Mouse (Mus musculus): ENCODE measurements around the gene Pkn3. TPM values are rescaled to one million over a fixed set of nuclear protein-coding genes. Genes with fewer than 3 reads are reported as not detected.
"Not testable (repeated sequence)": the region's sequence is repeated elsewhere in the genome, so short reads cannot be mapped to it uniquely, and the experiment has no call there.

Pkn3 gene
- polyA plus RNA-seq, 1 experiment from 2014 or later: 2.3 TPM

- WGBS (ENCODE audit: insufficient replicate concordance): 58% methylated on average over 5 of the region's 5 CpGs
- H3K4me1 ChIP-seq (replicated peaks): peaks cover 43% of the 10 kb centered on the region
These were observed 53.8 kb downstream of the Pkn3 start for GRCm38 (mm10) chr2:30131240-30131639.

GRCm38 (mm10) chr2:30132801-30133612 is 55.5 kb downstream of the Pkn3 start:
- Histone ChIP-seq H3K27ac (replicated peaks) (peak overlapping the region; percentile 87), H3K4me2 (peak overlapping the region; percentile 94), H3K27me3 (no peaks in the 10 kb centered on the region), H3K4me1 (replicated peaks) (peaks cover 56% of the 10 kb centered on the region), H3K9ac (peak overlapping the region; percentile 85), H3K4me3 (replicated peaks) (peak overlapping the region; percentile 86), H3K36me3 (replicated peaks) (peaks cover 13% of the 10 kb centered on the region), H3K9me3 (replicated peaks) (no peaks in the 10 kb centered on the region)
- peak; percentile 58 for ATAC-seq (ENCODE audit: insufficient read depth)
- 34% methylated on average over 16 of the region's 16 CpGs for WGBS (ENCODE audit: insufficient replicate concordance)

More at GRCm38 (mm10) chr2:30131240-30131639, 53.8 kb downstream of the Pkn3 start:
- not testable (repeated sequence) for H3K4me2 ChIP-seq; H3K27ac ChIP-seq (replicated peaks); H3K9ac ChIP-seq; ATAC-seq (ENCODE audit: insufficient read depth); H3K27me3 ChIP-seq; H3K36me3 ChIP-seq (replicated peaks); H3K9me3 ChIP-seq (replicated peaks); H3K4me3 ChIP-seq (replicated peaks)

GRCm38 (mm10) chr2:30133613-30134377 is 56.3 kb downstream of the Pkn3 start, which contains the start of gene Tbc1d13:
Tbc1d13 (plus strand) TSS chr2:30133746.
- Histone ChIP-seq H3K9me3 (replicated peaks) (no peaks in the 10 kb centered on the region), H3K27ac (replicated peaks) (peak within 1 kb of the TSS; percentile 87), H3K4me2 (peak within 1 kb of the TSS; percentile 94), H3K27me3 (no peaks in the 10 kb centered on the region), H3K4me3 (replicated peaks) (peak within 1 kb of the TSS; percentile 86), H3K36me3 (replicated peaks) (peaks cover 17% of the 10 kb centered on the region), H3K9ac (peak within 1 kb of the TSS; percentile 85), H3K4me1 (replicated peaks) (peaks cover 56% of the 10 kb centered on the region)
- ATAC-seq (ENCODE audit: insufficient read depth): peak; percentile 91
- WGBS (ENCODE audit: insufficient replicate concordance): under 1% methylated on average over 46 of the region's 46 CpGs

- Histone ChIP-seq H3K4me3 (replicated peaks) (peak overlapping the region; percentile 86), H3K36me3 (replicated peaks) (peaks cover 17% of the 10 kb centered on the region), H3K4me1 (replicated peaks) (peaks cover 56% of the 10 kb centered on the region), H3K27me3 (no peaks in the 10 kb centered on the region), H3K9ac (peak overlapping the region; percentile 85), H3K27ac (replicated peaks) (peak overlapping the region; percentile 87), H3K4me2 (peak overlapping the region; percentile 94), H3K9me3 (replicated peaks) (no peaks in the 10 kb centered on the region)
- 8% methylated on average over 6 of the region's 6 CpGs for WGBS (ENCODE audit: insufficient replicate concordance)
- no peak for ATAC-seq (ENCODE audit: insufficient read depth)
These were observed 56.9 kb downstream of the Pkn3 start for GRCm38 (mm10) chr2:30134378-30134711.

GRCm38 (mm10) chr2:30134928-30135620 is 57.6 kb downstream of the Pkn3 start:
- H3K4me1 ChIP-seq (replicated peaks): peaks cover 51% of the 10 kb centered on the region
- H3K9ac ChIP-seq: 0 out of 2 replicates have a peak overlapping the region, but pooled peaks have one; percentile 85
- H3K9me3 ChIP-seq (replicated peaks): no peaks in the 10 kb centered on the region
- peaks cover 19% of the 10 kb centered on the region for H3K36me3 ChIP-seq (replicated peaks)
- H3K27me3 ChIP-seq: no peaks in the 10 kb centered on the region
- peak overlapping the region; percentile 94 for H3K4me2 ChIP-seq
- H3K27ac ChIP-seq (replicated peaks): peak overlapping the region; percentile 87
- ATAC-seq (ENCODE audit: insufficient read depth): no peak
- peak overlapping the region; percentile 86 for H3K4me3 ChIP-seq (replicated peaks)
- 33% methylated on average over 10 of the region's 10 CpGs for WGBS (ENCODE audit: insufficient replicate concordance)

GRCm38 (mm10) chr2:30136458-30136857 is 59.0 kb downstream of the Pkn3 start:
- 53% methylated on average over 10 of the region's 10 CpGs for WGBS (ENCODE audit: insufficient replicate concordance)
- no peak for ATAC-seq (ENCODE audit: insufficient read depth)
- H3K4me2 ChIP-seq: peak overlapping the region; percentile 20; the same call in 1 of the 2 replicates
- no peaks in the 10 kb centered on the region for H3K9me3 ChIP-seq (replicated peaks)
- peaks cover 33% of the 10 kb centered on the region for H3K36me3 ChIP-seq (replicated peaks)
- no peak overlapping the region for H3K4me3 ChIP-seq (replicated peaks)
- no peak overlapping the region for H3K27ac ChIP-seq (replicated peaks)
- H3K9ac ChIP-seq: no peak overlapping the region
- H3K4me1 ChIP-seq (replicated peaks): peaks cover 51% of the 10 kb centered on the region
- no peaks in the 10 kb centered on the region for H3K27me3 ChIP-seq

GRCm38 (mm10) chr2:30140021-30140420 is 62.5 kb downstream of the Pkn3 start:
- H3K27ac ChIP-seq (replicated peaks); H3K9ac ChIP-seq; ATAC-seq (ENCODE audit: insufficient read depth); H3K27me3 ChIP-seq; H3K9me3 ChIP-seq (replicated peaks); H3K4me2 ChIP-seq; H3K4me3 ChIP-seq (replicated peaks): not testable (repeated sequence)
- Histone ChIP-seq H3K4me1 (replicated peaks) (peaks cover 24% of the 10 kb centered on the region), H3K36me3 (replicated peaks) (peaks cover 65% of the 10 kb centered on the region)
- 81% methylated on average over 4 of the region's 4 CpGs for WGBS (ENCODE audit: insufficient replicate concordance)

Other genes with a start within 250 kb of the Pkn3 start
- 35.6 and 36.1 TPM in 2 replicates for gene Cercam, start 208.5 kb upstream of the Pkn3 start, polyA plus RNA-seq (2015; fragmentation: Nextera tagmentation; extraction: Ambion mirVana)
- 34.4 and 35.9 TPM in 2 replicates for gene Odf2, start 188.5 kb upstream of the Pkn3 start, polyA plus RNA-seq (2015; fragmentation: Nextera tagmentation; extraction: Ambion mirVana)
- 24.7 and 25.2 TPM in 2 replicates for gene Gle1, start 142.3 kb upstream of the Pkn3 start, polyA plus RNA-seq (2015; fragmentation: Nextera tagmentation; extraction: Ambion mirVana)
- 14.0 and 17.8 TPM in 2 replicates for gene Sptan1, start 112.1 kb upstream of the Pkn3 start, polyA plus RNA-seq (2015; fragmentation: Nextera tagmentation; extraction: Ambion mirVana)
- 6.2 and 7.1 TPM in 2 replicates for gene Wdr34, start 28.8 kb upstream of the Pkn3 start, polyA plus RNA-seq (2015; fragmentation: Nextera tagmentation; extraction: Ambion mirVana)
- 138 and 147 TPM in 2 replicates for gene Set, start 20.3 kb upstream of the Pkn3 start, polyA plus RNA-seq (2015; fragmentation: Nextera tagmentation; extraction: Ambion mirVana)
- 19.3 and 20.6 TPM in 2 replicates for gene Zdhhc12, start 16.0 kb downstream of the Pkn3 start, polyA plus RNA-seq (2015; fragmentation: Nextera tagmentation; extraction: Ambion mirVana)
- 2.4 and 2.5 TPM in 2 replicates for gene Zer1, start 46.9 kb downstream of the Pkn3 start, polyA plus RNA-seq (2015; fragmentation: Nextera tagmentation; extraction: Ambion mirVana)
- 2.0 and 2.6 TPM in 2 replicates for gene Tbc1d13, start 56.1 kb downstream of the Pkn3 start, polyA plus RNA-seq (2015; fragmentation: Nextera tagmentation; extraction: Ambion mirVana)
- gene Endog, start 93.8 kb downstream of the Pkn3 start, polyA plus RNA-seq (2015; fragmentation: Nextera tagmentation; extraction: Ambion mirVana): 17.9 and 22.1 TPM in 2 replicates
- 24.9 and 27.3 TPM in 2 replicates for gene Spout1, start 100.8 kb downstream of the Pkn3 start, polyA plus RNA-seq (2015; fragmentation: Nextera tagmentation; extraction: Ambion mirVana)
- 11.7 and 13.9 TPM in 2 replicates for gene Kyat1, start 128.2 kb downstream of the Pkn3 start, polyA plus RNA-seq (2015; fragmentation: Nextera tagmentation; extraction: Ambion mirVana)
- gene Lrrc8a, start 160.0 kb downstream of the Pkn3 start, polyA plus RNA-seq (2015; fragmentation: Nextera tagmentation; extraction: Ambion mirVana): 10.5 and 11.6 TPM in 2 replicates
- 0.10 and 0.16 TPM in 2 replicates for gene Gm28035, start 162.9 kb downstream of the Pkn3 start, polyA plus RNA-seq (2015; fragmentation: Nextera tagmentation; extraction: Ambion mirVana)
- gene Phyhd1, start 188.5 kb downstream of the Pkn3 start, polyA plus RNA-seq (2015; fragmentation: Nextera tagmentation; extraction: Ambion mirVana): 13.0 and 15.7 TPM in 2 replicates
- gene Gm28038, start 203.4 kb downstream of the Pkn3 start, polyA plus RNA-seq (2015; fragmentation: Nextera tagmentation; extraction: Ambion mirVana): not detected in 2 replicates
- gene Dolk, start 208.7 kb downstream of the Pkn3 start, polyA plus RNA-seq (2015; fragmentation: Nextera tagmentation; extraction: Ambion mirVana): 12.0 and 14.3 TPM in 2 replicates
- gene Nup188, start 208.7 kb downstream of the Pkn3 start, polyA plus RNA-seq (2015; fragmentation: Nextera tagmentation; extraction: Ambion mirVana): 13.6 and 14.0 TPM in 2 replicates